Mouse (Mus musculus): ENCODE data around the gene Gm49378.

GRCm38 (mm10) chr14:55649884-55650283 lies 12.2 kb upstream of the Gm49378 start, which contains the start of gene Tssk4:
- TF ChIP-seq ZC3H11A (IDR thresholded peaks at IDR 0.05; ENCODE audit: borderline replicate concordance, low read depth, low read length) (no peak), ZNF384 (IDR thresholded peaks at IDR 0.05; ENCODE audit: low read depth, low read length) (no peak)
